Mouse (Mus musculus): ENCODE results near the gene Eef2k.

DNA sequence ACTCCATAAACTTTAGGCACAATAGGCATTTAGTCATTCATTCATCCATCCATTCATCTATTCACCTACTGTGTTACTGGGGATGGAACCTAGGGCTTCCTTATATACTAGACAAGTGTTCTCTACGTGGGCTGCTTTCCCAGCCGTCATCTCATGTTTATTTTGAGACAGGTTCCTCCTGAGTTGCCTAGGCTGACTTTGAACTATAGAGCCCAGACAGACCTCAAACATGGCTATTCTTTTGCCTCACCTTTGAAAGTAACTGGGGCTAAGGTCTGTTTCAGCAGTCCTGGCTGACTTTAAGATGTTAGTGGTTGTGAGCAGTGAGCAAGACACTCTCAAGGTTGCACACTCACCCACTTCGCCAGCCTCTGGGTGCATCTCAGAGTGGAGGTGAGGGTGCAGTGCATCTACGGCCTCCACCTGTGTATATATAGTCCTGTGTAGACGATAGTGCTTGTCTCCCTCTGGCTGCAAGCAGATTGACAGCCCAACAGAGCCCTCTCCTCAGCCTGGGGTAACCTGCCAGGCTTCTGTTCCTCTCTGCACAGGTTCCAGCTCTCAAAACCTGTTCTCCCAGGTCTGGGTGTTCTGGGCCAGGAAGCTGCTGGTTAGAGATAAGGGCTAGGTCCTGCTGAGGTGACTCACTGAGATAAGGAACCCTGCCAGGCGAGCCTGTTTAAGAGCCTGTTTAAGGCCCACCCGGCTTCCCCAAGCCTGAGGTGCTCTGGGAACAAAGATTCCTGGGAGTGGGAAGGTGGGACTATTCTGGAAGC lies 32.3 kb downstream of the Eef2k start:
- no peak for TF ChIP-seq CTCF (IDR thresholded peaks at IDR 0.05; ENCODE audit: control insufficient read depth, insufficient read depth, insufficient read length)
- no peak for TF ChIP-seq MAX (IDR thresholded peaks at IDR 0.05)
- no peak for TF ChIP-seq MYOD1 (IDR thresholded peaks at IDR 0.05; ENCODE audit: control insufficient read depth, insufficient read length, low read depth)
- TF ChIP-seq USF1 (IDR thresholded peaks at IDR 0.05; ENCODE audit: low read depth) = no peak
- TF ChIP-seq FOSL1 (IDR thresholded peaks at IDR 0.05; ENCODE audit: insufficient read depth, low read length, poor library complexity, severe bottlenecking) = no peak
